Mouse (Mus musculus) heart, embryonic 11.5 days (tissue): ENCODE results near the gene Rbp7. TPM values are rescaled to one million over a fixed set of nuclear protein-coding genes. Genes with fewer than 3 reads are reported as not detected.

Source experiments
- ATAC-seq: fragments of 200-750 bp; cut with Nextera tagmentation; replicated peaks from 2 replicates; pipeline ENCODE4 v1.8.0; 2017; ENCODE audit warnings: moderate library complexity; ENCODE audit not compliant: insufficient number of reproducible peaks, low FRiP score, low TSS enrichment
- H3K27ac ChIP-seq: fragments of 300-500 bp; sonication (generic); 2 replicates; pipeline ENCODE4 v1.5.1; 2014; ENCODE audit warnings: mild to moderate bottlenecking, low read depth, low read length
- H3K27me3 ChIP-seq: fragments of 300-500 bp; sonication (generic); 2 replicates; pipeline ENCODE4 v1.6.1; 2014; ENCODE audit warnings: mild to moderate bottlenecking, low read length, mixed read lengths; ENCODE audit not compliant: control insufficient read depth, insufficient read depth
- H3K36me3 ChIP-seq: fragments of 300-500 bp; sonication (generic); 2 replicates; pipeline ENCODE4 v1.6.1; 2014; ENCODE audit warnings: mild to moderate bottlenecking, low read length, moderate library complexity, mixed read lengths; ENCODE audit not compliant: control insufficient read depth, insufficient read depth
- H3K4me1 ChIP-seq: fragments of 300-500 bp; sonication (generic); 2 replicates; pipeline ENCODE4 v1.6.1; 2014; ENCODE audit warnings: low read length; ENCODE audit not compliant: control insufficient read depth, insufficient read depth
- H3K4me2 ChIP-seq: fragments of 300-500 bp; sonication (generic); 2 replicates; pipeline ENCODE4 v1.6.1; 2014; ENCODE audit warnings: mild to moderate bottlenecking, moderate library complexity
- H3K4me3 ChIP-seq: fragments of 300-500 bp; sonication (generic); 2 replicates; pipeline ENCODE4 v1.5.1; 2014; ENCODE audit warnings: low read depth, low read length
- H3K9ac ChIP-seq: fragments of 300-500 bp; sonication (generic); 2 replicates; pipeline ENCODE4 v1.6.1; 2014; ENCODE audit warnings: mild to moderate bottlenecking, low read depth, low read length, moderate library complexity
- H3K9me3 ChIP-seq: fragments of 300-500 bp; sonication (generic); replicated peaks from 2 replicates; pipeline ENCODE4 v1.6.1; 2016; ENCODE audit warnings: low read length; ENCODE audit not compliant: control insufficient read depth
- WGBS: fragments of 180-500 bp; shearing (Covaris S2); extraction: QIAGEN DNeasy Blood & Tissue Kit; methylation state at CpG from one replicate; pipeline ENCODE4 v1.1.7; 2014; ENCODE audit not compliant: insufficient replicate concordance; 5-methylcytosine and 5-hydroxymethylcytosine counted together
- polyA plus RNA-seq: library from polyadenylated mRNA; unstranded; fragments of >200 nt; fragmentation: Nextera tagmentation; extraction: Ambion mirVana; gene quantifications from 2 replicates; pipeline ENCODE4 v1.2.1, GENCODE M21; 2014

Rbp7 gene
- polyA plus RNA-seq, 1 experiment from 2014 or later: 2.5 TPM

DNA sequence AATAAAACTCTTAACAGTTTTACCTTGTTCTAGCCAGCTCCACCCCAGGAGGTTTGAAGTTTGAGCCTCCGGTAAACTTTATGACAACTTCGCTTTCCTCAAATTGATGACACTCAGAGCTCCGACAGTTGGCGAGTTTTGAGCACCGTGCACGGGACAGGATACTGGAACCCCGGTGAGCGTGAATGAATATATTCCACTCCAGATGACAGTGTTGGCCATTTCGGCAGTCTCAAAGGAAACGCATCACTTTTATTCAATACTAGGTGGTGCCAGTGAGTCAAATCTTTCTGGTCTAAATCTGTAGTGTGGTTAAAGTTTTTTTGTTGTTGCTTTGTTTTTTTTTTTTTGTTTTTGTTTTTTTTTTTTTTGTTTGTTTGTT is 31.0 kb upstream of the Rbp7 start:
- Histone ChIP-seq H3K9me3 (no peaks in the 10 kb centered on the region), H3K4me2 (peak overlapping the region; percentile 89), H3K4me1 (peaks cover 11% of the 10 kb centered on the region; the same call in 1 of the 2 replicates), H3K9ac (peak overlapping the region; percentile 86), H3K27ac (peak overlapping the region; percentile 90), H3K36me3 (peaks cover 17% of the 10 kb centered on the region), H3K4me3 (peak overlapping the region; percentile 82), H3K27me3 (no peaks in the 10 kb centered on the region)
- 1% methylated on average over 10 of the region's 10 CpGs for WGBS
- ATAC-seq: no peak

DNA sequence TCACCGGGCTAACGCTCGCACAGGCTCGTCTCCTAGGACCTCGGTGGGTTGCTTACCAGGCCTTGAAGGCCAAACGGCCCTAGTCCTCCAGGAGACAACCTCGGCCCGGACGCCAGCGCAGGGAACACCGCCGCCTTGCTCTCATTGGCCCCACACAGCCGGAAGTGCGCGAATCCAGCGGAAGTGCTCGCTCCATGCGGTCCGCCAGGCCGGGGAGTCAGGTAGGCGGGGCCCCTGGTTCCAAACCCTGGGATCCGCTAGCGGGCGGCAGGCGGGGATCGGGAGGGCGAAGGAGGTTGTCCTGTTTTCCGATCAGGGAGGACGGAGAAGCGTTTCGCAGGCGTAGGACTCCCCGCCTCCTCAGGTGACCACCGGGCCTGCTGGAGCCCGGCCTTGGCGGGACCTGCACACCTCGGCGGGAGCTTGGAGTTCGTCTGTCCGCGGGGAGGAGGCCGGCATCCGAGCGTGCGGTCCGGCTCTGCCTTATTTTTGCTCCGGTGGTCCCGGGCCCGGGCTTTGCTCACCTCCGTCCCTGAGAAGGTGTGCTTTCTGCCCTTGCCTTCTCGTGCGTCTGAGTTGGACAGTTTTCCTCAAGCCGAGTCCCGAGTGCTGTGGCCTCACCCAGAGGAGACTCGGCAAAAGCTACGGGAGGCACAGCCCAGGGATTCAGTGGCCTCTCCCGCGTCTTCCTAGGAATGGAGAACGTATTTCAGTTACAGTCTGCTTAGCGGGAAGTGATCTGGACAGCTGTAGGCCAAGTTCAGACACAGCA is 30.5 kb upstream of the Rbp7 start, which contains the start of the genes Nmnat1 and Lzic:
TSS of gene Nmnat1 (minus strand) at position 150 of the 772 bp plus-strand sequence.
TSS of gene Lzic (plus strand) at position 177 of the 772 bp plus-strand sequence.
- Histone ChIP-seq H3K9me3 (no peaks in the 10 kb centered on the region), H3K36me3 (peaks cover 17% of the 10 kb centered on the region), H3K9ac (peak within 1 kb of the TSS; percentile 86), H3K4me3 (peak within 1 kb of the TSS; percentile 82), H3K27ac (peak within 1 kb of the TSS; percentile 90), H3K4me2 (peak within 1 kb of the TSS; percentile 89), H3K27me3 (no peaks in the 10 kb centered on the region), H3K4me1 (peaks cover 11% of the 10 kb centered on the region; the same call in 1 of the 2 replicates)
- ATAC-seq: peak; percentile 94
- under 1% methylated on average over 59 of the region's 60 CpGs for WGBS

DNA sequence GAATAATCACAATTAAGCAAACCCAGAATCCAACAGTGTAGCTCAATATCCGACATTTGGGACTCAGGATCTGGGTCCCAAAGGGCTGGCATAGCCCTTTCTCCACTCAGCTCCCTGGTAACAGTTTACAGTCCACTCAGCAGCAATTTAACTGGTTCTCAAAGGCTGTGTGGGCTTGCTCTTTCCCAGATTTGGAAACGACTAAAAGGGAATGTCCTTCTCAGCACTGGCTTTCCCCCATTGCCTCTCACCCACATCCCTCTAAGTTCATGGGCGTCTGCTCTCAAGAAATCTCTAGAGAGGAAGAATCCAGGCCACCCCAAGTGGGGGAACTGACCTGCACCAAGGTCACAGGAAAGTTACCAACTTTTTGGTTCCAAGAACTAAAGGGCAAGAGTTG is 29.8 kb upstream of the Rbp7 start:
- peak overlapping the region; percentile 89 for H3K4me2 ChIP-seq
- H3K27me3 ChIP-seq: no peaks in the 10 kb centered on the region
- peak overlapping the region; percentile 86 for H3K9ac ChIP-seq
- peaks cover 11% of the 10 kb centered on the region; the same call in 1 of the 2 replicates for H3K4me1 ChIP-seq
- peak overlapping the region; percentile 82 for H3K4me3 ChIP-seq
- 52% methylated on average over 3 of the region's 3 CpGs for WGBS
- peaks cover 11% of the 10 kb centered on the region for H3K36me3 ChIP-seq
- 0 out of 2 replicates have a peak, but pooled peaks have one; percentile 4 for ATAC-seq
- H3K9me3 ChIP-seq: no peaks in the 10 kb centered on the region
- H3K27ac ChIP-seq: peak overlapping the region; percentile 90

DNA sequence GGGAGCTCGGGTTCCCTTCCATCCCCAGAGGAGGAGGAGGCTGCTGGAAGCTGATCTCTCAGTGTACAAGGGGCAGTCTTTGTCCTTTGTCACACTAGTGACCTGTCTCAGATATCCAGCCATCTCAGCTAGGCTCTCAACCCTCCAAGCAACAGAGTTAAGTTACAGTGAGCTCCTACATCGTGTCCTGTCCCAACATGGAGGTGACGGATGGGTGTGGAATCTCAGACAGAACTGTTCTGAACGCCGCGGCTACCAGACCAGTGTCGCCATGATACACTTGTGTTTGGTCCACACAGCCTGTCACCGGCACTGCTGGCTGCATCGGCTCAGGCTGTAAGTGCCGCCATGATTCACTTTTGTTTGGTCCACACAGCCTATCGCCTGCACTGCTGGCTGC is 22.3 kb upstream of the Rbp7 start, which contains the start of gene Tmem274:
TSS of gene Tmem274 (plus strand) at position 301 of the 400 bp plus-strand sequence.
- H3K27ac ChIP-seq: no peak within 1 kb of the TSS
- no peak for ATAC-seq
- no peak within 1 kb of the TSS for H3K4me2 ChIP-seq
- H3K27me3 ChIP-seq: no peaks in the 10 kb centered on the region
- no peaks in the 10 kb centered on the region for H3K4me1 ChIP-seq
- H3K9me3 ChIP-seq: no peaks in the 10 kb centered on the region
- no peak within 1 kb of the TSS for H3K4me3 ChIP-seq
- peaks cover 11% of the 10 kb centered on the region for H3K36me3 ChIP-seq
- H3K9ac ChIP-seq: no peak within 1 kb of the TSS
- 80% methylated on average over 11 of the region's 11 CpGs for WGBS

DNA sequence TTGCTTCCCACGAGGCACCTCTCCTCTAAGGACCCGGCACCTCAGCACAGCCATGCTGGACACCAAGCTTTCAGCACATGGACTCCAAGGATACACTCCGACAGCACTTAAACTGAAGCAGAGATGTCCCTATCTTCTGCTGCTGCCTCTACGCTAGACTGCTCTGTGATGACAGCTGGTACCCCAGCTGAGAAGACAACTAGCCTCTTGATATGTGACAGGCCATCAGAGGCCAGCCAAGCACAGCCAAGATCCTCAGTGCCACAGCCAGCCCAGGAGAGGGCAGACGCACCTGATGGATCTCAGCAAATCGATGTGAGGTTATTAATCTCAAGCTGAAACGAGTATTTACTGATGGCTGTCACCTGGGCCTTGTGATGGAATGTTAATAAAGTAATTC is 20.3 kb upstream of the Rbp7 start:
- WGBS: 61% methylated on average over 7 of the region's 7 CpGs
- H3K4me1 ChIP-seq: peaks cover 3% of the 10 kb centered on the region; the same call in 1 of the 2 replicates
- no peak overlapping the region for H3K27ac ChIP-seq
- no peaks in the 10 kb centered on the region for H3K9me3 ChIP-seq
- no peak for ATAC-seq
- H3K9ac ChIP-seq: no peak overlapping the region
- H3K27me3 ChIP-seq: no peaks in the 10 kb centered on the region
- peaks cover 11% of the 10 kb centered on the region for H3K36me3 ChIP-seq
- no peak overlapping the region for H3K4me3 ChIP-seq
- H3K4me2 ChIP-seq: no peak overlapping the region

DNA sequence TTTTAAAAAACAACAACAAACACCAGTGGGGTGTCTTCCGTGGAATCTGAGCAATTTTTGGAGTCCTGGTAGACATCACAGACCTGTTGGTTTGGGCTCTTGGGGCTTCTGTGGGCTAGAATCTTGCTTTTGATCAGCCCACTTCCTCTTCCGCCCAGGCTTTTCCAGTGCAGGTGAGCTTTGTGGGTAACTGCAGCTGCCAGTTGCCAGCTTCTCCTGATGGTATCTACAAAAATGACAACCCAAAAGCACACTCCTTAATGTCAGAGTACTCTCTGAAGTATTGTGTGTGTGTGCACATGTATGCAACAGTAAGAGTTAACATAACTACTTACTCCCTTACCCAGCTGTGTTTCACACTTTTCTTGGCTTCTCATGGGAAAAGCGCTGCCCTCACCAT is 14.8 kb upstream of the Rbp7 start:
- Histone ChIP-seq H3K4me2 (no peak overlapping the region), H3K27ac (no peak overlapping the region), H3K9ac (no peak overlapping the region), H3K9me3 (no peaks in the 10 kb centered on the region), H3K4me1 (peaks cover 3% of the 10 kb centered on the region; the same call in 1 of the 2 replicates), H3K27me3 (no peaks in the 10 kb centered on the region), H3K4me3 (no peak overlapping the region), H3K36me3 (peaks cover 15% of the 10 kb centered on the region)
- ATAC-seq: no peak
- 87% methylated on average over 3 of the region's 3 CpGs for WGBS

DNA sequence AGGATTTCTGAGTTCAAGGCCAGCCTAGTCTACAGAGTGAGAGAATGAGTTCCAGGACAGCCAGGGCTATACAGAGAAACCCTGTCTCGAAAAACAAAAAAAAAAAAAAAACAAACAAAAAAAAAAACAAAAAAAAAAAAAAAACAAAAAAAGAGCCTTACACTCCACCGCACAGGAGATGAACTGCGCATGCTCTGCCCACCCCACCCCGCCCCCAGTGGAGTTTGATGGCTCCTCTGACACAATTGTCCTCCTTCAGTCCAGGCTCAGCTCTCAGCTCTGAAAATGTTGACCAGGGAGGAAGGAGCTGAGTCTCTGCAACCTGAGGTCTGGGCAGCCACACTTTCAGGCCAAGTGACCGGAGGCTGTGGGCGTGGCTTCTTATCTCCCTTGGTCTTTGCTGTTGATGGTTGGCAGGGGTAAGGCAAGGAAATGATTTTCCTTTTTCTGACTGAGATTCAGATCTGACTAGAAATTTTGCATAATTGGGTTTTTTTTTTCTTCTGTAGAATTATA is 8.7 kb upstream of the Rbp7 start:
- 0 out of 2 replicates have a peak, but pooled peaks cover 2% of the 10 kb centered on the region for H3K4me1 ChIP-seq
- WGBS: 62% methylated on average over 6 of the region's 6 CpGs
- H3K27me3 ChIP-seq: no peaks in the 10 kb centered on the region
- peaks cover 4% of the 10 kb centered on the region; the same call in 1 of the 2 replicates for H3K36me3 ChIP-seq
- H3K9me3 ChIP-seq: no peaks in the 10 kb centered on the region
- no peak overlapping the region for H3K9ac ChIP-seq
- H3K4me3 ChIP-seq: no peak overlapping the region
- no peak for ATAC-seq
- H3K27ac ChIP-seq: no peak overlapping the region
- no peak overlapping the region for H3K4me2 ChIP-seq

DNA sequence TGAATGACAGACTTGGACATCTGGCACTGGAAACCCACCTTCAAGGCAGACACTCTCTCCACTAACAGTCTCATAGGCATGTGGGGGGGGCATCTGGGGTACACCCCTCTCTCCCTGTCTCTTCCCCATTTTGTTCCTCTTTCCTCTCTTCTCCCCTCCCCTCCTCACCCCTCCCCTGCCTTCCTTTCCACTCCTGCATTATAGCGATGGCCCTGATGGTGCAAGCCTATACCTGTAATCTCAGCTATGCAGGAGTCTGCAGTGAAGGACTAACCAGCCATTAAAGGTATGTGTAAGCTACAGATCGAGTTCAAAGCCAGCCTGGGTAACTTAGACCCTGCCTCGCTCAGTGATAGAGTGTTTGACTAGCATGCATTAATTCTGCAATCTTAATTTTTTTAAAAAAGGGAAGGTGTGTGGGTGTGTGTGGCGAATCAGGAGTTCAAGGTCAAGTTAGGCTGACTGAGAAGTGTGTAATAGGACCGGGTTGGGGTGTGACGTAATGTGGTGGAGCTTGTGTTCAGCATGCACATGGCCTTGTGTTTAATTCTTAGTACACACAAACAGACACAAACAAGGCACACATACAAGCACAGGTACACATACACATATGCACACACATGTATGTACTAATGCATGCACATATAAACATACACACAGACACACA is 7.7 kb upstream of the Rbp7 start:
- H3K4me3 ChIP-seq: no peak overlapping the region
- 73% methylated on average over 6 of the region's 6 CpGs for WGBS
- H3K9ac ChIP-seq: no peak overlapping the region
- H3K36me3 ChIP-seq: no peaks in the 10 kb centered on the region
- H3K4me2 ChIP-seq: no peak overlapping the region
- H3K27ac ChIP-seq: no peak overlapping the region
- no peak for ATAC-seq
- no peaks in the 10 kb centered on the region for H3K27me3 ChIP-seq
- H3K9me3 ChIP-seq: no peaks in the 10 kb centered on the region
- 0 out of 2 replicates have a peak, but pooled peaks cover 2% of the 10 kb centered on the region for H3K4me1 ChIP-seq
